Mouse (Mus musculus): ENCODE measurements around the gene Atg9b.

- no peak for TF ChIP-seq POLR2A (IDR thresholded peaks at IDR 0.05; ENCODE audit: extremely low read depth, insufficient read depth, low read length)
- no peak for TF ChIP-seq CTCF (IDR thresholded peaks at IDR 0.05; ENCODE audit: low read depth, low read length)
Observed at GRCm38 (mm10) chr5:24401969-24402368, 10.0 kb upstream of the Atg9b start.
